Mouse (Mus musculus) intestine, embryonic 15.5 days (tissue): Measurements from ENCODE around the gene Setd4. TPM values are rescaled to one million over a fixed set of nuclear protein-coding genes. Genes with fewer than 3 reads are reported as not detected.

Experiments used
- ATAC-seq: fragments of 200-750 bp; cut with Nextera tagmentation; 2 replicates; pipeline ENCODE4 v1.8.0; 2017; ENCODE audit warnings: moderate TSS enrichment, moderate library complexity
- H3K27ac ChIP-seq: fragments of 300-500 bp; sonication (generic); 2 replicates; pipeline ENCODE4 v1.5.1; 2015; ENCODE audit warnings: mild to moderate bottlenecking, inconsistent platforms
- H3K27me3 ChIP-seq: fragments of 300-500 bp; sonication (generic); replicated peaks from 2 replicates; pipeline ENCODE4 v1.6.1; 2015; ENCODE audit warnings: inconsistent platforms
- H3K36me3 ChIP-seq: fragments of 300-500 bp; sonication (generic); 2 replicates; pipeline ENCODE4 v1.6.1; 2015; ENCODE audit warnings: inconsistent platforms
- H3K4me1 ChIP-seq: fragments of 300-500 bp; sonication (generic); replicated peaks from 2 replicates; pipeline ENCODE4 v1.6.1; 2015; ENCODE audit warnings: inconsistent platforms
- H3K4me2 ChIP-seq: fragments of 300-500 bp; sonication (generic); replicated peaks from 2 replicates; pipeline ENCODE4 v1.6.1; 2015; ENCODE audit warnings: mild to moderate bottlenecking, inconsistent platforms
- H3K4me3 ChIP-seq: fragments of 300-500 bp; sonication (generic); replicated peaks from 2 replicates; pipeline ENCODE4 v1.5.1; 2015; ENCODE audit warnings: inconsistent platforms
- H3K9ac ChIP-seq: fragments of 300-500 bp; sonication (generic); 2 replicates; pipeline ENCODE4 v1.6.1; 2015; ENCODE audit warnings: inconsistent platforms
- H3K9me3 ChIP-seq: fragments of 300-500 bp; sonication (generic); 2 replicates; pipeline ENCODE4 v1.6.1; 2016; ENCODE audit warnings: inconsistent platforms
- WGBS: fragments of 180-500 bp; shearing (Covaris S2); methylation state at CpG from one replicate; pipeline ENCODE4 v1.1.7; 2015; 5-methylcytosine and 5-hydroxymethylcytosine counted together
- polyA plus RNA-seq: library from polyadenylated mRNA; unstranded; fragments of >200 nt; fragmentation: Nextera tagmentation; extraction: Ambion mirVana; gene quantifications from 2 replicates; pipeline ENCODE4 v1.2.1, GENCODE M21; 2015

Setd4 gene
- polyA plus RNA-seq, 1 experiment from 2014 or later = 9.9 TPM

- WGBS = 82% methylated on average over 15 of the region's 15 CpGs
- H3K9me3 ChIP-seq = no peaks in the 10 kb centered on the region
- H3K4me3 ChIP-seq = no peak overlapping the region
- no peaks in the 10 kb centered on the region for H3K4me1 ChIP-seq
- no peak overlapping the region for H3K9ac ChIP-seq
- H3K27ac ChIP-seq = no peak overlapping the region
- H3K27me3 ChIP-seq = no peaks in the 10 kb centered on the region
- no peak for ATAC-seq
- H3K4me2 ChIP-seq = no peak overlapping the region
- H3K36me3 ChIP-seq = peaks cover 4% of the 10 kb centered on the region; the same call in 1 of the 2 replicates
Observed at GRCm38 (mm10) chr16:93590915-93591314, 12.9 kb downstream of the Setd4 start.

GRCm38 (mm10) chr16:93588281-93588680, 15.6 kb downstream of the Setd4 start:
- no peak for ATAC-seq
- no peak overlapping the region for H3K9ac ChIP-seq
- H3K4me1 ChIP-seq = no peaks in the 10 kb centered on the region
- no peak overlapping the region for H3K27ac ChIP-seq
- H3K36me3 ChIP-seq = peaks cover 4% of the 10 kb centered on the region; the same call in 1 of the 2 replicates
- H3K9me3 ChIP-seq = no peaks in the 10 kb centered on the region
- no peak overlapping the region for H3K4me2 ChIP-seq
- no peak overlapping the region for H3K4me3 ChIP-seq
- 61% methylated on average over 4 of the region's 4 CpGs for WGBS
- H3K27me3 ChIP-seq = no peaks in the 10 kb centered on the region

- Histone ChIP-seq H3K27ac (no peak overlapping the region), H3K9me3 (no peaks in the 10 kb centered on the region), H3K4me3 (no peak overlapping the region), H3K4me2 (no peak overlapping the region), H3K9ac (no peak overlapping the region), H3K36me3 (peaks cover 4% of the 10 kb centered on the region; the same call in 1 of the 2 replicates), H3K4me1 (no peaks in the 10 kb centered on the region), H3K27me3 (no peaks in the 10 kb centered on the region)
- 72% methylated on average over 8 of the region's 8 CpGs for WGBS
- ATAC-seq = no peak
Observed at GRCm38 (mm10) chr16:93586382-93586781, 17.5 kb downstream of the Setd4 start.

- H3K9ac ChIP-seq = no peak overlapping the region
- H3K9me3 ChIP-seq = no peaks in the 10 kb centered on the region
- WGBS = 88% methylated on average over 9 of the region's 9 CpGs
- no peak overlapping the region for H3K4me3 ChIP-seq
- ATAC-seq = no peak
- no peaks in the 10 kb centered on the region for H3K27me3 ChIP-seq
- peaks cover 4% of the 10 kb centered on the region; the same call in 1 of the 2 replicates for H3K36me3 ChIP-seq
- H3K4me2 ChIP-seq = no peak overlapping the region
- no peaks in the 10 kb centered on the region for H3K4me1 ChIP-seq
- no peak overlapping the region for H3K27ac ChIP-seq
Observed at GRCm38 (mm10) chr16:93585703-93586205, 18.1 kb downstream of the Setd4 start.

GRCm38 (mm10) chr16:93584976-93585702, 18.7 kb downstream of the Setd4 start:
- no peak for ATAC-seq
- Histone ChIP-seq H3K36me3 (peaks cover 4% of the 10 kb centered on the region; the same call in 1 of the 2 replicates), H3K27me3 (no peaks in the 10 kb centered on the region), H3K4me3 (no peak overlapping the region), H3K9me3 (no peaks in the 10 kb centered on the region), H3K9ac (no peak overlapping the region), H3K27ac (no peak overlapping the region), H3K4me2 (no peak overlapping the region), H3K4me1 (no peaks in the 10 kb centered on the region)
- 80% methylated on average over 24 of the region's 24 CpGs for WGBS

GRCm38 (mm10) chr16:93581125-93581524, 22.7 kb downstream of the Setd4 start:
- Histone ChIP-seq H3K9me3 (no peaks in the 10 kb centered on the region), H3K4me2 (no peak overlapping the region), H3K4me1 (no peaks in the 10 kb centered on the region), H3K27me3 (no peaks in the 10 kb centered on the region), H3K27ac (no peak overlapping the region), H3K36me3 (no peaks in the 10 kb centered on the region), H3K4me3 (no peak overlapping the region), H3K9ac (no peak overlapping the region)
- 69% methylated on average over 6 of the region's 6 CpGs for WGBS
- no peak for ATAC-seq

- H3K27me3 ChIP-seq = 0 out of 2 replicates have a peak, but pooled peaks cover 3% of the 10 kb centered on the region
- no peak overlapping the region for H3K4me3 ChIP-seq
- H3K9me3 ChIP-seq = no peaks in the 10 kb centered on the region
- 79% methylated on average over 8 of the region's 8 CpGs for WGBS
- H3K27ac ChIP-seq = no peak overlapping the region
- H3K4me1 ChIP-seq = peaks cover 5% of the 10 kb centered on the region; the same call in 1 of the 2 replicates
- H3K4me2 ChIP-seq = no peak overlapping the region
- no peak overlapping the region for H3K9ac ChIP-seq
- no peaks in the 10 kb centered on the region for H3K36me3 ChIP-seq
- no peak for ATAC-seq
Observed at GRCm38 (mm10) chr16:93578346-93579005, 25.4 kb downstream of the Setd4 start.

- WGBS = 18% methylated on average over 14 of the region's 14 CpGs
- H3K9ac ChIP-seq = no peak overlapping the region
- peak; percentile 77 for ATAC-seq
- peak overlapping the region; percentile 46 for H3K4me2 ChIP-seq
- H3K4me3 ChIP-seq = no peak overlapping the region
- H3K9me3 ChIP-seq = no peaks in the 10 kb centered on the region
- 0 out of 2 replicates have a peak, but pooled peaks cover 3% of the 10 kb centered on the region for H3K27me3 ChIP-seq
- peaks cover 5% of the 10 kb centered on the region; the same call in 1 of the 2 replicates for H3K4me1 ChIP-seq
- H3K36me3 ChIP-seq = no peaks in the 10 kb centered on the region
- no peak overlapping the region for H3K27ac ChIP-seq
Observed at GRCm38 (mm10) chr16:93576412-93577082, 27.3 kb downstream of the Setd4 start.

- H3K4me2 ChIP-seq = no peak overlapping the region
- peaks cover 5% of the 10 kb centered on the region; the same call in 1 of the 2 replicates for H3K4me1 ChIP-seq
- WGBS = 59% methylated on average over 5 of the region's 5 CpGs
- no peak for ATAC-seq
- H3K4me3 ChIP-seq = no peak overlapping the region
- no peak overlapping the region for H3K9ac ChIP-seq
- no peaks in the 10 kb centered on the region for H3K9me3 ChIP-seq
- 0 out of 2 replicates have a peak, but pooled peaks cover 3% of the 10 kb centered on the region for H3K27me3 ChIP-seq
- no peaks in the 10 kb centered on the region for H3K36me3 ChIP-seq
- no peak overlapping the region for H3K27ac ChIP-seq
Observed at GRCm38 (mm10) chr16:93575574-93575973, 28.3 kb downstream of the Setd4 start.

GRCm38 (mm10) chr16:93574521-93575191, 29.2 kb downstream of the Setd4 start:
- Histone ChIP-seq H3K36me3 (no peaks in the 10 kb centered on the region), H3K27ac (no peak overlapping the region), H3K4me3 (no peak overlapping the region), H3K9me3 (no peaks in the 10 kb centered on the region), H3K4me1 (peaks cover 5% of the 10 kb centered on the region; the same call in 1 of the 2 replicates), H3K4me2 (no peak overlapping the region), H3K27me3 (0 out of 2 replicates have a peak, but pooled peaks cover 3% of the 10 kb centered on the region), H3K9ac (no peak overlapping the region)
- no peak for ATAC-seq
- 44% methylated on average over 18 of the region's 18 CpGs for WGBS

GRCm38 (mm10) chr16:93573434-93573833, 30.4 kb downstream of the Setd4 start:
- WGBS = 96% methylated on average over 5 of the region's 5 CpGs
- no peak overlapping the region for H3K4me3 ChIP-seq
- H3K9ac ChIP-seq = no peak overlapping the region
- 0 out of 2 replicates have a peak, but pooled peaks cover 3% of the 10 kb centered on the region for H3K27me3 ChIP-seq
- H3K4me1 ChIP-seq = peaks cover 5% of the 10 kb centered on the region; the same call in 1 of the 2 replicates
- H3K4me2 ChIP-seq = no peak overlapping the region
- no peaks in the 10 kb centered on the region for H3K36me3 ChIP-seq
- H3K9me3 ChIP-seq = no peaks in the 10 kb centered on the region
- no peak overlapping the region for H3K27ac ChIP-seq
- ATAC-seq = no peak
